Mouse (Mus musculus) urinary bladder, postnatal 14 days (tissue): Measurements from ENCODE around the gene Adtrp.
A peak's percentile ranks its signal among the peaks of the same experiment; 100 is the strongest.

Source experiments
- DNase-seq: peaks from one replicate; pipeline ENCODE4 v3.0.0; 2021; ENCODE audit warnings: low spot score

Gene Adtrp

GRCm38 (mm10) chr13:41828296-41828754 lies 19.2 kb downstream of the Adtrp start:
- DNase-seq, result no peak

GRCm38 (mm10) chr13:41827581-41827980 lies 19.9 kb downstream of the Adtrp start:
- DNase-seq, result no peak

- no peak for DNase-seq
Measured at GRCm38 (mm10) chr13:41825379-41825966, 22.0 kb downstream of the Adtrp start.

- DNase-seq, result no peak
Measured at GRCm38 (mm10) chr13:41823077-41823476, 24.4 kb downstream of the Adtrp start.

- DNase-seq, result no peak
Measured at GRCm38 (mm10) chr13:41822617-41823016, 24.9 kb downstream of the Adtrp start.

- DNase-seq, result no peak
Measured at GRCm38 (mm10) chr13:41822091-41822490, 25.4 kb downstream of the Adtrp start.

GRCm38 (mm10) chr13:41820947-41821346 lies 26.5 kb downstream of the Adtrp start:
- no peak for DNase-seq

- no peak for DNase-seq
Measured at GRCm38 (mm10) chr13:41819918-41820317, 27.6 kb downstream of the Adtrp start.

- DNase-seq, result no peak
Measured at GRCm38 (mm10) chr13:41819484-41819883, 28.0 kb downstream of the Adtrp start.

- no peak for DNase-seq
Measured at GRCm38 (mm10) chr13:41817583-41817982, 29.9 kb downstream of the Adtrp start.

GRCm38 (mm10) chr13:41816643-41817042 lies 30.8 kb downstream of the Adtrp start:
- DNase-seq, result no peak

GRCm38 (mm10) chr13:41810776-41811175 lies 36.7 kb downstream of the Adtrp start:
- DNase-seq, result no peak

GRCm38 (mm10) chr13:41807815-41808214 lies 39.7 kb downstream of the Adtrp start:
- DNase-seq, result no peak

- DNase-seq, result no peak
Measured at GRCm38 (mm10) chr13:41807300-41807699, 40.2 kb downstream of the Adtrp start.

GRCm38 (mm10) chr13:41805138-41805820 lies 42.2 kb downstream of the Adtrp start:
- DNase-seq, result no peak

- peak; percentile 16 for DNase-seq
Measured at GRCm38 (mm10) chr13:41803656-41804265, 43.7 kb downstream of the Adtrp start.

- DNase-seq, result no peak
Measured at GRCm38 (mm10) chr13:41801177-41801636, 46.3 kb downstream of the Adtrp start.

- DNase-seq, result no peak
Measured at GRCm38 (mm10) chr13:41792849-41793248, 54.6 kb downstream of the Adtrp start.

GRCm38 (mm10) chr13:41787863-41788536 lies 59.5 kb downstream of the Adtrp start:
- DNase-seq, result no peak

GRCm38 (mm10) chr13:41786640-41787039 lies 60.8 kb downstream of the Adtrp start:
- DNase-seq, result no peak

GRCm38 (mm10) chr13:41784889-41785701 lies 62.4 kb downstream of the Adtrp start:
- DNase-seq, result no peak

- DNase-seq, result no peak
Measured at GRCm38 (mm10) chr13:41780296-41780695, 67.2 kb downstream of the Adtrp start.
